Mouse (Mus musculus): ENCODE data around the gene Adrb1. TPM values are rescaled to one million over a fixed set of nuclear protein-coding genes. Genes with fewer than 3 reads are reported as not detected.

Adrb1 gene
- total RNA-seq, 1 experiment from 2014 or later = not detected

GRCm38 (mm10) chr19:56697370-56698144 is 24.4 kb upstream of the Adrb1 start:
- ATAC-seq (replicated peaks in 1 of 2; ENCODE audit: insufficient read depth in 1 of 2, low FRiP score in 2 of 2, low TSS enrichment in 1 of 2, low read depth in 1 of 2, poor library complexity in 2 of 2, severe bottlenecking in 2 of 2) = no peak

GRCm38 (mm10) chr19:56700848-56701247 is 21.2 kb upstream of the Adrb1 start:
- ATAC-seq (replicated peaks in 1 of 2; ENCODE audit: insufficient read depth in 1 of 2, low FRiP score in 2 of 2, low TSS enrichment in 1 of 2, low read depth in 1 of 2, poor library complexity in 2 of 2, severe bottlenecking in 2 of 2) = no peak

GRCm38 (mm10) chr19:56701404-56702033 is 20.5 kb upstream of the Adrb1 start:
- ATAC-seq (replicated peaks in 1 of 2; ENCODE audit: insufficient read depth in 1 of 2, low FRiP score in 2 of 2, low TSS enrichment in 1 of 2, low read depth in 1 of 2, poor library complexity in 2 of 2, severe bottlenecking in 2 of 2) = no peak

- ATAC-seq (replicated peaks in 1 of 2; ENCODE audit: insufficient read depth in 1 of 2, low FRiP score in 2 of 2, low TSS enrichment in 1 of 2, low read depth in 1 of 2, poor library complexity in 2 of 2, severe bottlenecking in 2 of 2) = no peak
Measured at GRCm38 (mm10) chr19:56702039-56702438, 20.0 kb upstream of the Adrb1 start.

- ATAC-seq (replicated peaks in 1 of 2; ENCODE audit: insufficient read depth in 1 of 2, low FRiP score in 2 of 2, low TSS enrichment in 1 of 2, low read depth in 1 of 2, poor library complexity in 2 of 2, severe bottlenecking in 2 of 2) = peak; percentile 53 to 67; a peak in 3 of 4 replicates
Measured at GRCm38 (mm10) chr19:56703238-56704097, 18.5 kb upstream of the Adrb1 start.

GRCm38 (mm10) chr19:56705026-56705675 is 16.8 kb upstream of the Adrb1 start:
- ATAC-seq (replicated peaks in 1 of 2; ENCODE audit: insufficient read depth in 1 of 2, low FRiP score in 2 of 2, low TSS enrichment in 1 of 2, low read depth in 1 of 2, poor library complexity in 2 of 2, severe bottlenecking in 2 of 2) = no peak

- ATAC-seq (replicated peaks in 1 of 2; ENCODE audit: insufficient read depth in 1 of 2, low FRiP score in 2 of 2, low TSS enrichment in 1 of 2, low read depth in 1 of 2, poor library complexity in 2 of 2, severe bottlenecking in 2 of 2) = no peak
Measured at GRCm38 (mm10) chr19:56708794-56709193, 13.2 kb upstream of the Adrb1 start.

GRCm38 (mm10) chr19:56710131-56710905 is 11.7 kb upstream of the Adrb1 start:
- ATAC-seq (replicated peaks in 1 of 2; ENCODE audit: insufficient read depth in 1 of 2, low FRiP score in 2 of 2, low TSS enrichment in 1 of 2, low read depth in 1 of 2, poor library complexity in 2 of 2, severe bottlenecking in 2 of 2) = no peak

- no peak for ATAC-seq (replicated peaks in 1 of 2; ENCODE audit: insufficient read depth in 1 of 2, low FRiP score in 2 of 2, low TSS enrichment in 1 of 2, low read depth in 1 of 2, poor library complexity in 2 of 2, severe bottlenecking in 2 of 2)
Measured at GRCm38 (mm10) chr19:56713613-56714012, 8.4 kb upstream of the Adrb1 start.

- ATAC-seq (replicated peaks in 1 of 2; ENCODE audit: insufficient read depth in 1 of 2, low FRiP score in 2 of 2, low TSS enrichment in 1 of 2, low read depth in 1 of 2, poor library complexity in 2 of 2, severe bottlenecking in 2 of 2) = no peak
Measured at GRCm38 (mm10) chr19:56714661-56715170, 7.3 kb upstream of the Adrb1 start.

- ATAC-seq (replicated peaks in 1 of 2; ENCODE audit: insufficient read depth in 1 of 2, low FRiP score in 2 of 2, low TSS enrichment in 1 of 2, low read depth in 1 of 2, poor library complexity in 2 of 2, severe bottlenecking in 2 of 2) = no peak
Measured at GRCm38 (mm10) chr19:56718046-56718445, 4.0 kb upstream of the Adrb1 start.

- ATAC-seq (replicated peaks in 1 of 2; ENCODE audit: insufficient read depth in 1 of 2, low FRiP score in 2 of 2, low TSS enrichment in 1 of 2, low read depth in 1 of 2, poor library complexity in 2 of 2, severe bottlenecking in 2 of 2) = no peak
Measured at GRCm38 (mm10) chr19:56720882-56721281, 1.1 kb upstream of the Adrb1 start.

GRCm38 (mm10) chr19:56722291-56722707 is 300 bp downstream of the Adrb1 start:
- no peak for ATAC-seq (replicated peaks in 1 of 2; ENCODE audit: insufficient read depth in 1 of 2, low FRiP score in 2 of 2, low TSS enrichment in 1 of 2, low read depth in 1 of 2, poor library complexity in 2 of 2, severe bottlenecking in 2 of 2)

GRCm38 (mm10) chr19:56722711-56723330 is 822 bp downstream of the Adrb1 start:
- ATAC-seq (replicated peaks in 1 of 2; ENCODE audit: insufficient read depth in 1 of 2, low FRiP score in 2 of 2, low TSS enrichment in 1 of 2, low read depth in 1 of 2, poor library complexity in 2 of 2, severe bottlenecking in 2 of 2) = no peak

- ATAC-seq (replicated peaks in 1 of 2; ENCODE audit: insufficient read depth in 1 of 2, low FRiP score in 2 of 2, low TSS enrichment in 1 of 2, low read depth in 1 of 2, poor library complexity in 2 of 2, severe bottlenecking in 2 of 2) = no peak
Measured at GRCm38 (mm10) chr19:56723331-56724125, 1.5 kb downstream of the Adrb1 start.
